Mouse (Mus musculus): ENCODE data around the gene Gprc5b. TPM values are rescaled to one million over a fixed set of nuclear protein-coding genes. Genes with fewer than 3 reads are reported as not detected.

The Gprc5b gene
- polyA plus RNA-seq, 1 experiment from 2014 or later, result 0.17 TPM

DNA sequence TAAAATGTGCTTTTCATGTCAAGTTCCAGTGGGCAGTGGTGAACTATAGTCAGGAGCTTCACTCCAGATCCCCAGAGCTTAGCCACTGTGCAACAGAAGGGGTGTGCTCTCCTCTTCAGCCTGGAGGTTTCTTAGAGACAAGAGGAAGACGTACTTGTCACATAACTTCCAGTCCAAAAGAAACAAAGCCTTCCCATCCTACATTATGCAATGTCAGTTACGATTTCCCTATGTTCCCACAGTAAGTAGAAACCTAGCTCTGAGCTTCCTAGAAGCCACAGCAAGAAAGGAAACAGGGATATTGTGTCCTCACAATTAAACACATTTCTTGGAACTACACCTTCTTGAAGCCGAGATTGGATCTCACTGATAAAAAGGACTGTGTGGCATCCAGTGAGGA is 47.8 kb downstream of the Gprc5b start:
- Histone ChIP-seq H3K9ac (no peak overlapping the region), H3K4me3 (replicated peaks) (no peak overlapping the region), H3K27me3 (no peaks in the 10 kb centered on the region), H3K4me2 (no peak overlapping the region), H3K4me1 (replicated peaks) (no peaks in the 10 kb centered on the region), H3K9me3 (replicated peaks) (no peaks in the 10 kb centered on the region), H3K27ac (replicated peaks) (no peak overlapping the region), H3K36me3 (replicated peaks) (no peaks in the 10 kb centered on the region)
- ATAC-seq (ENCODE audit: insufficient read depth), result no peak
- WGBS (ENCODE audit: insufficient replicate concordance), result 33% methylated on average over 3 of the region's 3 CpGs

DNA sequence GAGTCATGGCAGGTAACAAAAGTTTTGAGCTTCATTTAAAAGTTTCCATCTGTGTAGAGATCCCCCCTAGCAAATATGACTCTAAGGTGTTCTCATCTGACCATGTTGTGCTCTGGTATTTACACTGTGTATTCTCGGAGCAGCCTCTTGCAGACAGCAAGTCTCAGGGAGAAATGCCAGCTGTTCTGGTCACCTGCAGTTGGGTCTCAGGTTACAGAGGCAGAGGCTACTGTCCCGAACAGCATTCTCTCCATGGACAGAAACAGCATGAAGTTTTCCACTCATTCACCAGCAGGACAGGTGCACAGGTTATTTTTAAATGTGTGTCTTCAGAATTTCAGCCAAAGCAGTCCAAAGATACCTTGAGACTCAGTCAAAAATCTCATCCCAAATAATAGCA is 50.1 kb downstream of the Gprc5b start:
- no peaks in the 10 kb centered on the region for H3K9me3 ChIP-seq (replicated peaks)
- no peaks in the 10 kb centered on the region for H3K36me3 ChIP-seq (replicated peaks)
- no peaks in the 10 kb centered on the region for H3K27me3 ChIP-seq
- H3K4me2 ChIP-seq, result no peak overlapping the region
- no peak overlapping the region for H3K9ac ChIP-seq
- H3K27ac ChIP-seq (replicated peaks), result no peak overlapping the region
- no peak for ATAC-seq (ENCODE audit: insufficient read depth)
- 38% methylated on average over 2 of the region's 2 CpGs for WGBS (ENCODE audit: insufficient replicate concordance)
- no peak overlapping the region for H3K4me3 ChIP-seq (replicated peaks)
- no peaks in the 10 kb centered on the region for H3K4me1 ChIP-seq (replicated peaks)

DNA sequence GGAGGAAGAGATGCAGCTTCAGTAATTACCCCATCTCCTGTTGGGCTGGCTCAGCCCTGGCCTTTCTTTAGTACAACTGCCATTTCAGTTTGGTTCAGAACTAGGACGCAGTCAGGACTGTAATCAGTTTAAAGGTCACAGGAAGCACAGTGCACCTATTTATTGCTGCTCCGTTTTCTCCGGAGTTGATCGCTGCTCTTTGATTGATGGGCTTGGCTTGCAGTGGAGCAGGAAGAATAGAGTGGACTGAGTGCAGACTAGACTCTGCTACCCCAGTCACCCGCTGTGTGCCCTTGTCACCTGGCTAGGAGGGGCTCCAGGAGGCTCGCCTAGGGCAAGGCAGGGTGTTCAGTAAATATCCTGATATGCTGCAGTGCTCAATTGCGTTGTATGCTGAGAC is 51.8 kb downstream of the Gprc5b start:
- Histone ChIP-seq H3K4me1 (replicated peaks) (no peaks in the 10 kb centered on the region), H3K27ac (replicated peaks) (no peak overlapping the region), H3K4me2 (no peak overlapping the region), H3K36me3 (replicated peaks) (no peaks in the 10 kb centered on the region), H3K9me3 (replicated peaks) (no peaks in the 10 kb centered on the region), H3K9ac (no peak overlapping the region), H3K27me3 (no peaks in the 10 kb centered on the region), H3K4me3 (replicated peaks) (no peak overlapping the region)
- ATAC-seq (ENCODE audit: insufficient read depth), result no peak
- WGBS (ENCODE audit: insufficient replicate concordance), result 26% methylated on average over 7 of the region's 7 CpGs

DNA sequence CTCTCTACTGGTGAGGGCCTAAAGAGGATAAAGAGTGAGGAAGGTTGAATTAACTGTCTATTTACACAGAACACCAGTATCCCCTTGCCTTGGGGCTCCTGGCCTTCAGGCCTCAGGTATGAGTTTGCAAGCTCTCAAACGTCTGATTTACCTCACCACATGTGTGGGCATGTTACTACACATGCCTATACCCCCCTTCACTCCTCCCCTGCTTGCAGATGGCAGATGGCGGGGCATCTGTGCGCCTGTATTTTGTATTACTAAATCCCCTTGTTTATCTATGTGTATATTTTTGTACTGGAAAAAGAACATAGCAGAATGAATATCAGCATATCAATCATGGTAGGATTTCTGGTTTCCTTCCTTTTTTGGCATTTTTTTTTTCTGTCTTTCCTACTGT is 52.7 kb downstream of the Gprc5b start:
- Histone ChIP-seq H3K9ac (no peak overlapping the region), H3K4me2 (no peak overlapping the region), H3K9me3 (replicated peaks) (no peaks in the 10 kb centered on the region), H3K27me3 (no peaks in the 10 kb centered on the region), H3K4me3 (replicated peaks) (no peak overlapping the region), H3K4me1 (replicated peaks) (no peaks in the 10 kb centered on the region; the same call in 1 of the 2 replicates), H3K27ac (replicated peaks) (no peak overlapping the region), H3K36me3 (replicated peaks) (no peaks in the 10 kb centered on the region)
- 68% methylated on average over 3 of the region's 3 CpGs for WGBS (ENCODE audit: insufficient replicate concordance)
- ATAC-seq (ENCODE audit: insufficient read depth), result no peak

DNA sequence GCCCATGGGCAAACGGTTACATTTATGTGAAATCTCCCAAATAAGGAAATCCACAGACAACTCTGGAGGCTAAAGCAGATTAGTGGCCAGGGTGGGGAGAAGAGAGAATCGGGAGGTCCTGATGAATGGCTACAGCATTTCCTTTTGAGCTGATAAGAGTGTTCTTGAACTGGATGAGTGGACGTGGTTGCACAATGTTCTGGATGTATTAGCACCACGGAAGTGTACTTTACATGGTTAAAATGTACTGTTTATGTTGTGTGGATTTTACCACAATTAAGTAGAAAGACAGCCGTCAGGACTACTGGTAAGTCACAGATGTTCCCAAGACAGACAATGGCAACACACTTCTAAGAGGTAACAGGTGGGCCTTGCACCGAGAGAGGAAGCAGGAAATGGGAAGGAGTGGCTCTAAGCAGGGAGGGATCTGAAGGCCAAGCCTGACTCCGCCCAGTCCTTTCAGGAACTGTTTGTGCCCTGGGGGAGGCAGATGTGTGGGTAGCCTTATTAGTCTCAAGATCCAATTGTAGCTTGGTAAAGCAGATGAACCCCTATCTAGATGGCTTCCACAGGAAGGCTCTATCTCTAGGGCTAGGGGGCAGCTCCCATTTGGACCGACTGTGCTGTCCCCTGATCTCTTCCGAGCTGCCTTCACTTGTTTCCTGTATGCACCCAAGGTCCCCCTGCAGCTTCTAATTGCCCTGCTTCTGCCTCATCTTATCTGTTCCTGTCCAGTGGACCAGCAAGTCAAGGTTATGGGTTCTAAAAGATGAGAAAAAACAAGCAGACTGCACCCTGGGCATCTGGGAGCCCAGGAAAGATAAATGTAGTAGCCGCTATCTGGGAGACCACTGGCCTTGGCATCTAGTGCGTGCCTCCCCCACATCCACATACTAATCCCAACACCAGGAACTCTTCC is 57.3 kb downstream of the Gprc5b start:
- ATAC-seq (ENCODE audit: insufficient read depth), result no peak
- H3K9ac ChIP-seq, result no peak overlapping the region
- no peaks in the 10 kb centered on the region; the same call in 1 of the 2 replicates for H3K4me1 ChIP-seq (replicated peaks)
- H3K36me3 ChIP-seq (replicated peaks), result no peaks in the 10 kb centered on the region
- no peak overlapping the region for H3K4me3 ChIP-seq (replicated peaks)
- H3K27me3 ChIP-seq, result no peaks in the 10 kb centered on the region
- H3K9me3 ChIP-seq (replicated peaks), result no peaks in the 10 kb centered on the region
- no peak overlapping the region for H3K27ac ChIP-seq (replicated peaks)
- no peak overlapping the region for H3K4me2 ChIP-seq
- 25% methylated on average over 11 of the region's 11 CpGs for WGBS (ENCODE audit: insufficient replicate concordance)

DNA sequence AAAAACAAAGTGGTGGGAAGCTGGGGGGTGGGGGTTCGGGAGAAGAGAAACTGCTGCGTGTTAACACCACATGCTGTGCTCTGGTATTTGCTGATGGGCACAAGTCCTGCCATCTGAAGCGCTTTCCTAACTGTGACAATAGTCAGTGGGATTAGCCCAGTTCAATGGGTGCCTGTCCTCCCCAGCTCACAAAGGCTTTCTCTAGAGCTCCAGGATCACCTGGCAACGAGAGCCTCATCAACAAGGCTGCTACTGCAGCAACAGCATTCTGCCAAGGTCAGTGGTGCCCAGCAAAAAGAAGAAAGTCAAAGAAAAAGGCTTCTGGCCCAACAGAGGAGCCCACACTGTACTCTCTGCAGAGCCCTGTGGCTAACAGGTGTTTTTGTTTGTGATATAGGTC is 58.2 kb downstream of the Gprc5b start:
- H3K9me3 ChIP-seq (replicated peaks), result no peaks in the 10 kb centered on the region
- no peak overlapping the region for H3K4me2 ChIP-seq
- H3K27ac ChIP-seq (replicated peaks), result no peak overlapping the region
- H3K4me3 ChIP-seq (replicated peaks), result no peak overlapping the region
- ATAC-seq (ENCODE audit: insufficient read depth), result no peak
- no peak overlapping the region for H3K9ac ChIP-seq
- H3K27me3 ChIP-seq, result no peaks in the 10 kb centered on the region
- 43% methylated on average over 4 of the region's 4 CpGs for WGBS (ENCODE audit: insufficient replicate concordance)
- no peaks in the 10 kb centered on the region for H3K36me3 ChIP-seq (replicated peaks)
- no peaks in the 10 kb centered on the region; the same call in 1 of the 2 replicates for H3K4me1 ChIP-seq (replicated peaks)

DNA sequence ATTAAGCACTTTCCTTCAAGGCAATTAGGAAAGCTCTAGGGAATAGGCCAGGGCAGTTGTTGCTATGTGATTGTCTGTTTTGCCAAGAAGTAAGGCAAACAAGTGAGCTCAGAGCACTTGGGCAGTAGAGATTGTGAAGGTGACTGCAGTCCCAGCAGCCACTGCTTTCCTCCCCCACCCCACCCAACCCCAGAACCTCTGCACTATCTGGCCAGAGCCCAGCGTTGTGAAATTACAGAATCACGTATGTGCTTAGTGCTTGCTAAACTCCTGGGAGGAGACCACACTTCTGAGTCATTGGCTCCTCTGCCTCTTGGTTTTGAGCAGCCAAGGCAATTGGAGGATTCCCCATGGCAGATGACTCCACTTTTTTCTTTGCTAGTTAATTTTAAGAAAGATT is 59.7 kb downstream of the Gprc5b start:
- H3K9me3 ChIP-seq (replicated peaks), result no peaks in the 10 kb centered on the region
- no peaks in the 10 kb centered on the region for H3K36me3 ChIP-seq (replicated peaks)
- no peak overlapping the region for H3K9ac ChIP-seq
- H3K4me1 ChIP-seq (replicated peaks), result no peaks in the 10 kb centered on the region; the same call in 1 of the 2 replicates
- WGBS (ENCODE audit: insufficient replicate concordance), result 39% methylated on average over 2 of the region's 2 CpGs
- H3K4me2 ChIP-seq, result no peak overlapping the region
- no peak for ATAC-seq (ENCODE audit: insufficient read depth)
- H3K4me3 ChIP-seq (replicated peaks), result no peak overlapping the region
- H3K27me3 ChIP-seq, result no peaks in the 10 kb centered on the region
- H3K27ac ChIP-seq (replicated peaks), result no peak overlapping the region

DNA sequence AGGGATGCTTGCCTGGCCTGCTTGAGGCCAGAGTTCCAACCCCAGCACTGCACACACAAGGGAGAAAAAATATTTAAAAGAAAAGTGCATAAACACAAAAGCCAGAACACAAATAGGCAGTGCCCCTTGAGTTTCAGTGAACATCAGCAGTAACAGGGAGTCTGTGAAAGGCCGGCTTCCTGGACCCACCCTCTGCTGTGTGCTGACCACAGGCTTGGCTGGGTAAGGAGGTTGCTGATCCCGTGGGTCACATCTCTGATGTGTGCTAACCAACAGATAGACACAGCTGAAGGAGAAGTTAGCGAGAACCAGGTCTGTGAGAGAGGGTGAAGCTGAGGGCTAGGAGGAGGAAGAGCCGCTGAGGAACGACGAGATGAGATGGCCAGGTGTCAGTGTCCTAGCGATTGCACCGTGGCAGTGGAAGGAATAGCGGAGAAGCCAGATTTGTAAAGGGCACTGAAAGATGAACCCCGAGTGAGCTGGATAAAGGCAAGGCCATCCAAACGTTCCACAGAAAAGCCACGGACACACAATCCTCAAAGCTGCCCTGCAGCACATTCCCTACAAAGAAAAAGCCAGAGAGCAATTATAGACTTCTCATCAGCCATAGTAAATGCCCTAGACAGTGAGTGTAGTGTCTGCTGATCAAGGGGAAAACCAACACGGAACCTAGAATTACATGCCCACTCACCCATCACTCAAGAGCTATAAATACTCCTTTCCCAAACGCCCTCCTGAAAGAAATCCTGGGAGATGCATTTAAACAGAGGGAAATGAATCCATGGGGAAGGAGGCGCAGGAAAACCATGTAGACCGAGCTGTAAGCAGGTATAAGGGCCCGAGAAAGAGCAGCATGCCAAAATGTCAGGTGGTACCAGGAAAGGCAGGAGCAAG is 63.3 kb downstream of the Gprc5b start:
- WGBS (ENCODE audit: insufficient replicate concordance), result 57% methylated on average over 17 of the region's 17 CpGs
- no peak for ATAC-seq (ENCODE audit: insufficient read depth)
- H3K4me3 ChIP-seq (replicated peaks), result no peak overlapping the region

DNA sequence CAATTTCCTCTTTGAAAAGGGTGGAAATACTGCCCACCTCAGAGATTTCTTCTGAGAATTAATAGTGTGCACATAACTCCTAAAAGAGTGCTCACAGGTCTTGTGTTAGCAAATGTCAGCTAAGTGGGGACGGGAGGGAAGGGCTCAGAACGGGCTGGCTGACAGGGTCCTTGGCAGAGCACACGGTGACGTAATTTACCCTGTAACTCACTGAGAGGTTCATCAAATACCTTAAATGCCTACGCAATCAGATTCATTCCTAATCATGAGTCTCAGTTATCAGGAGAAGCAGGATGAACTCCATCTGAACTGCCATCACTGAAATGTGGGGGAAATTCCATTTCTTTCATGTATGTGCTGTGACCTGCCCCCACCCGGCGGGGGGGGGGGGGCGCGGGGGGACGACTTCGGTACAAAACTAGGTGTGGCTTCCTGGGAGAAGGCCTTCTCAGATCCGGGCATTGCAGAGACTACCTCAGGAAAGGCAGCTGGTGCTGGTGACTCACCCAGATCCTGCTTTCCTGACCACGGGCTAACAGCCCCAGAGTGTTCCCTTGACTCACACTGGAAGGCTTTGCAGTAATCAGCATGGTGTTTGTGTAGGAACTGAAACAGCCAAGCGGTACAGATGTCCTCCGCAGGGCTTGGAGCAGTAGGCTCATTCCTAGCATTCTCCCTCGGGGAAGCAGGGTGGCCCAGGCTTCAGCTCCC is 65.3 kb downstream of the Gprc5b start:
- Histone ChIP-seq H3K9me3 (replicated peaks) (no peaks in the 10 kb centered on the region), H3K4me3 (replicated peaks) (no peak overlapping the region), H3K4me1 (replicated peaks) (no peaks in the 10 kb centered on the region; the same call in 1 of the 2 replicates), H3K4me2 (no peak overlapping the region), H3K9ac (no peak overlapping the region), H3K36me3 (replicated peaks) (no peaks in the 10 kb centered on the region), H3K27ac (replicated peaks) (no peak overlapping the region), H3K27me3 (no peaks in the 10 kb centered on the region)
- ATAC-seq (ENCODE audit: insufficient read depth), result no peak
- 29% methylated on average over 16 of the region's 16 CpGs for WGBS (ENCODE audit: insufficient replicate concordance)

More for the DNA sequence above, 63.3 kb downstream of the Gprc5b start:
- H3K27ac ChIP-seq (replicated peaks), result no peak overlapping the region
- H3K9me3 ChIP-seq (replicated peaks), result no peaks in the 10 kb centered on the region
- H3K27me3 ChIP-seq, result no peaks in the 10 kb centered on the region
- no peaks in the 10 kb centered on the region for H3K36me3 ChIP-seq (replicated peaks)
- no peak overlapping the region for H3K4me2 ChIP-seq
- no peak overlapping the region for H3K9ac ChIP-seq
- H3K4me1 ChIP-seq (replicated peaks), result no peaks in the 10 kb centered on the region; the same call in 1 of the 2 replicates

DNA sequence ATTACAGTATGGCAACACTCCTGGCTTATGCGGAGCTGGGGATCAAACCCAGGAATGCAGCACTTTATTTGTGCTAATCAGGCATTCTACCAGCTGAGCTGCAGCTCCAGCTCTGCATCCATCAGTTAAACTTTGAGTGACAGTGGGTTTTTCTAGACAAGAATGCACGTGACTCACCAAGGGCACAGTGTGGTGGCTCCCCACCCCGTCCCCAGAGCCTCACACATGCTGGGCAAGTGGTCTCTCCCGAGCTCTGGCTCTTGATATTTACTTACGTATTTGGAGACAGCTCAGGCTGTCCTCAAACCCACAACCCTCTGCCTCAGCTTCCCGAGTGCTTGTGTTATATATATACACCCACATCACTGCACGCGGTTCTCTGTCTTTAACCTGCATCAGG is 66.1 kb downstream of the Gprc5b start:
- ATAC-seq (ENCODE audit: insufficient read depth), result no peak
- no peaks in the 10 kb centered on the region for H3K36me3 ChIP-seq (replicated peaks)
- H3K9ac ChIP-seq, result no peak overlapping the region
- no peaks in the 10 kb centered on the region for H3K9me3 ChIP-seq (replicated peaks)
- no peaks in the 10 kb centered on the region for H3K27me3 ChIP-seq
- H3K27ac ChIP-seq (replicated peaks), result no peak overlapping the region
- 55% methylated on average over 8 of the region's 8 CpGs for WGBS (ENCODE audit: insufficient replicate concordance)
- no peak overlapping the region for H3K4me2 ChIP-seq
- no peak overlapping the region for H3K4me3 ChIP-seq (replicated peaks)
- H3K4me1 ChIP-seq (replicated peaks), result no peaks in the 10 kb centered on the region; the same call in 1 of the 2 replicates

Data from liver, embryonic 15.5 days (tissue).